Mouse (Mus musculus) heart, adult 2 months (tissue): Measurements from ENCODE around the gene Sh3d19.

ENCODE experiments used
- EP300 ChIP-seq: fragments of 200-500 bp; IDR thresholded peaks from 2 replicates; pipeline ENCODE4 v1.6.1; 2011; ENCODE audit warnings: low read depth, low read length, control low read depth; ENCODE audit not compliant: insufficient read depth
- POLR2A ChIP-seq: fragments of 200-500 bp; IDR thresholded peaks from 2 replicates; pipeline ENCODE4 v1.6.1; 2011; ENCODE audit warnings: mild to moderate bottlenecking, low read depth, low read length, control low read depth; ENCODE audit not compliant: insufficient read depth

GRCm38 (mm10) chr3:85933586-85933985, 37.3 kb upstream of the Sh3d19 start:
- no peak for TF ChIP-seq POLR2A
- no peak for TF ChIP-seq EP300
